Mouse (Mus musculus) yolk sac, embryonic 10.5 days (tissue): ENCODE data around the gene Sf3a2.

Experiments
- DNase-seq: peaks from one replicate; pipeline ENCODE4 v3.0.0-alpha.2; 2017; ENCODE audit warnings: low spot score

Gene Sf3a2

DNA sequence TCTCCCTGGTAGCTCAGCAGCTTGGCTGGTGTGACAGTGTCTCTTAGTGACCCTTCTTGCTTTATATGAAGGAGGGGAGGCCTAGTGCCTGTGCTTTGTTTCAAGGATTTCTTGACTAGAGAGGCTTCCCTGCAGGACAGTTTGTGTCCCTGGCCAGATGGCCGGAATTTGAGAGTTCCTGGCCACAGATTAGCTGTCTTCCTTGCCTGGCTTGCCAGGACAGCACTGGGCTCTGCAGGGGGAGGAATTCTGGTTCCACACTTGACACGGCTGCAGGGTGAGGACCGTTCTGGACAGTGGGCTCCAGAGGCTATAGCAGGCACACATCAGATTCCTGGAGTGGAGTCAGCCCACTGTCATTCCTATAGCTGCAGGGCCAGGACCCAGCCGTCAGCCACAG, 22.3 kb upstream of the Sf3a2 start:
- no peak for DNase-seq

DNA sequence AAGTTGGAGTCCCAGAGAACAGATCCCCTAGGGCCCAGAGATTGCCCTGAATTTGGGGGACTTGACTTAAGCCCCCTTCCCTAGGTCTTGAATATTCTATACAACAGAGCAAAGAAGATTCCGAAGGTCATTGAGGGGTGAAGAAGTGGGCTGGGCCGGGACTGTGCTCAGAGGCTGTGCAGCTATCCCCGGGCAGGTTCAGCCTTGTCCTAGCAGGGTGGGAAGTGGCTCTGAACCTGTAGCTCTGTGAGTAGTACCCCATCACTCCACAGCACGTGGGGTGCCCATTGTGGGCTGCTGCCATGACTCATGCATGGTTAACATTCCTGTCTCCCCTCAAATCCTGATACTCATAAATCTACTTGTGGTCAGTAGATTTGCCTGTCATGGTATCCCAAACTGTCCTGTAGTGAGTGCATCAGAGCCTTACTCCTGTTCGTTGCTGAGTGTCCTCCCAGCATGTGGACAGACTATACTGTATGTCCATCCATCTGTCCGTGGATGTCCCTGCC, 21.6 kb upstream of the Sf3a2 start:
- DNase-seq = no peak

DNA sequence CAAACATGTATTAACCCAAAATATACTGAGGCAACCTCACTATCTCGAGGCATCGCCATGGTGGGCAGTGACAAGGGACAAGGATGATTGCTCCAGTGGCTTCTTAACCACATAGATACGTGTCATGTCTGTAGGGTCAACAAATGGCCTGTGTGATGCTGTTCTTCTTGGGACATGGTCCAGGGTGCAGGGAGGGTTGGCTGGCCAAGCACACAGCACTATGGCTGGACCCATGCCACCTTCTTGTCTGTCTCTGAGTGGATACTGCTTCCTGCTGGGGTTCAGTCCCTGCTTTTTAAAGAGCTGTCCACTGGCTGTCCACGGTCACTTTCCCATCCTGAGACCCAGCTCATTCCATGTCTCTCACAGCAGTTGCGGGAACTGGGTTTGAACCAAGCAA, 20.9 kb upstream of the Sf3a2 start:
- DNase-seq = no peak

DNA sequence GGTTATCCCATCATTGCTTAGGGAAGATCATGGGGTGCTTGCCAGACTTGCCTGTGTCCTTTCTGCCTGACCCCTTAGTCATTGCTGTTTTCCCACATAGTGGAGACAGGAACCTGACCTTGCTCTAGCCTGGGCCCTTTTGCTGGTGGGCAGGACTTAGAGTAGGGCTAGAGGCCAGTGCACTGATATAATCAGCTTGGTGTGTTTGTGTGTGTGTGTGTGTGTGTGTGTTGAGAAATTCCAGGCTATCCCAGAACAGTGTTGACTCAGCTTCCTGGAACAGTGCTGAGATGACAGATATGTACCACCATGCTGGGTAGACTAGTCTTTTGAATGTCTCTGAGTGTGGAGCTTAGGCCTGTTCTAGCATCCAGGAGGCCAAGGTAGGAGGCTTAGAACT, 18.4 kb upstream of the Sf3a2 start:
- DNase-seq = no peak

DNA sequence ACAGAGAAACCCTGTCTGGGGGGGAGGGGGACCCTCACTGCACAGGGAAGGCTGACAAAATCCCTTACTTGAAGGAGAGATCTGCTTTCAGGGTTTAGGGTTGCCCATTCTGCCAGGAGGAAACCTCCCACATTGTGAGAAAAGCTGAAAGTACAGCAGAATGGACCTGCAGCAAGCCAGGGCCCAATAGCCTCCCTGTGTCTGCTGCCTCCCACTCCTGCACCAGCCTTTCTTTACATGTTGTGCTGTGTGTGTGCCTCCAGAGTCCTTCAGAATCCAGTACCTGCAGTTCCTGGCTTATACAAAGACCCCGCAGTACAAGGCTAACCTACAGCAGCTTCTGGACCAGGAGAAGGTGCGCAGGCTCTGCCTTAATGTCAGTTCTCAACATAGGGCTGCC, 13.7 kb upstream of the Sf3a2 start:
- DNase-seq = no peak

DNA sequence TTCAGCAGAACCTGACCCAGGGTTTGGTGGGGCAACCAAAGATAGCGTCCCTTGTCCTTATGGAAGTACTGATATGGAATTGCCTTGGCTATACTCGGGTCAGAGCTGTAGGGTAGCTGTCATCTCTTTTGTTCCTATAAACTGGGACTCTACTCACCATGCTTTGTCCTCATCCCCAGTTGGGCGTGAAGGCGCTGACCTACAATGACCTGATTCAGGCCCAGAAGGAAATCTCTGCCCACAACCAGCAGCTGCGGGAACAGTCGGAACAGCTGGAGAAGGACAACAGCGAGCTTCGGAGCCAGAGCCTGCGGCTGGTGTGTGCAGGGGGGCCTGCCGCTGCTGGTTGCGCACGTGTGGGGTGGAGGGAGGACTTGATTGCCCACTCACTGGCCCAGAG, 13.1 kb upstream of the Sf3a2 start:
- DNase-seq = no peak

DNA sequence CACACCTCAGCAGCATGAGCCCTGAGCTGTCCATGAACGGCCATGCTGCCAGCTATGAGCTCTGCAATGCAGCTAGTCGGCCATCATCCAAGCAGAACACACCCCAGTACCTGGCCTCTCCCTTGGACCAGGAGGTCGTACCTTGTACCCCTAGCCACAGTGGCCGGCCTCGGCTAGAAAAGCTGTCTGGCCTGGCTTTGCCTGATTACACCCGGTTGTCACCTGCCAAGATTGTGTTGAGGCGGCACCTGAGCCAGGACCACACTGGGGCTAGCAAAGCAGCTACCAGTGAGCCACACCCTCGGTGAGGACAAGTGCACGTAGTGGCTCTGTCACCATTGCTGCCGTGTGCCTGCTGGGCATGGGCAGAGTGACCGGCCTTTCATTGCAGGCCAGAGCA, 12.0 kb upstream of the Sf3a2 start:
- no peak for DNase-seq

DNA sequence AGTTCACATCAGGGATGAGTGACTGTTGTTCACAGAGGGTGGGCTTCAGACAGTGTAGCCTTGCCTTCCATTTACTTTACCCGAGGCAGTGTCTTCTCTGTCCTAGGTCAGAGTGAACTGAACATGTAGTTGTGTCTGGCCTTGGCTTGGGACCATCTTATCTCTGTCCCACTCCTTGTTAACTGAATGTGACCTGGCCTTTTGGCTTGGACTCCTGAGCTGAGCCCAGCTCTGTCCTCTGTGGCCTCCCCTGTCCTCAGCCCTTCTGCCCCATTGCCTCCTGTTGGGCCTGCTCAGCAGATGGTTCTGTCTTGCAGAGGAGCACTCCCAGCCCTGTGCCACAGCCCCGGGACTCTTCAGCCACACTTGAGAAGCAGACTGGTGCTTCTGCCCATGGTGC, 10.5 kb upstream of the Sf3a2 start:
- no peak for DNase-seq

DNA sequence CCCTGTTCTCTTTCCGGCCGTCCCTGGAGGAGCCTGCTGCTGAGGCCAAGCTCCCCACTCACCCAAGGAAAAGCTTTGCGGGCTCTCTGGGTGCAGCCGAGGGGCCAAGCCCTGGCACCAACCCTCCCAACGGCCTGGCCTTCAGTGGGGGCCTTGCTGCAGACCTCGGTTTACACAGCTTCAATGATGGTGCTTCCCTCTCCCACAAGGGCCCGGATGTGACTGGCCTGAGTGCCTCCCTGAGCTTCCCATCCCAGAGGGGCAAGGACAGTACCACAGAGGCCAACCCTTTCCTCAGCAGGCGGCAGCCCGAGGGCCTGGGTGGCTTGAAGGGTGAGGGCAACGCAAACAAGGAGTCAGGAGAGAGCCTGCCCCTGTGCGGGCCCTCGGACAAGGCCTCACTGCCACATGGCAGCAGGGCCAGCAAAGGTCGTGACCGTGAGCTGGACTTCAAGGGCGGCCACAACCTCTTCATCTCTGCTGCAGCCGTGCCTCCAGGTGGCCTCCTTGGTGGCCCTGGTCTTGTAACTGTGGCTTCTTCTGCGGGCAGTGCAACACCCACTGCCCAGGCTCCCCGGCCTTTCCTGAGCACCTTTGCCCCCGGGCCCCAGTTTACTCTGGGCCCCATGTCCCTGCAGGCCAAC, 7.1 kb upstream of the Sf3a2 start:
- no peak for DNase-seq

DNA sequence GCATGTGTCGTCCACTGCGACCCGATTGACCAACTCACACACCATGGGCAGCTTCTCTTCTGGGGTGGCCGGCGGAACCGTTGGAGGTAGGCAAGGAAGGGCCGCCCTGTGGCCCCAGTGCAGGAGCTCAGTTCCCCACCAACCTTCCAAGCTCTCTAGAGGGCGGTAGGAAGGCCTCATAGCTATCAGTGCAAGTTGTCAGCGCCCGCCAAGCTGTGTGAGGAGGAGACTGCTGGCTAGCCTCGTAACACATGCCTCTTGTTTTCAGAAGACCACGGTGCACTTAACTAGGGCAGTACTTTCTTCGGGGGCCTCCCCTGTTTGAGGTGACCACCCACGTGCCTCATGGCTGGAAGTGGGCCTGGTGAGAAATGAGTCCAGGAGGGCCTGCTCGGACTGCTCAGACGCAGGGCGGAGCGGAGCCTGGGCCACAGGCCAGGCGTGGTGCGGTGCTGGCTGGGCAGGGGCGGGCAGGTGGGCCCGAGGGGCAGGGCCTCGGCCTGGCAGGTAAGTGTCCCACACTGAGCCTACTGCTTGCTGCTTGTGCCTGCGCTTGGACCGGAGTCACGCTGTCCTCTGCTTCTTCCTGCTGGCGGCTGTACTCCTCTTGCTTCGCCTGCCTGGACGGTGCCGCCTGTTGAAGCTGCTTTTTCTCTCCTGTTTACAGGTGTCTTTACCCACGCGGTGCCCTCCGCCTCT, 6.4 kb upstream of the Sf3a2 start:
- DNase-seq = no peak

DNA sequence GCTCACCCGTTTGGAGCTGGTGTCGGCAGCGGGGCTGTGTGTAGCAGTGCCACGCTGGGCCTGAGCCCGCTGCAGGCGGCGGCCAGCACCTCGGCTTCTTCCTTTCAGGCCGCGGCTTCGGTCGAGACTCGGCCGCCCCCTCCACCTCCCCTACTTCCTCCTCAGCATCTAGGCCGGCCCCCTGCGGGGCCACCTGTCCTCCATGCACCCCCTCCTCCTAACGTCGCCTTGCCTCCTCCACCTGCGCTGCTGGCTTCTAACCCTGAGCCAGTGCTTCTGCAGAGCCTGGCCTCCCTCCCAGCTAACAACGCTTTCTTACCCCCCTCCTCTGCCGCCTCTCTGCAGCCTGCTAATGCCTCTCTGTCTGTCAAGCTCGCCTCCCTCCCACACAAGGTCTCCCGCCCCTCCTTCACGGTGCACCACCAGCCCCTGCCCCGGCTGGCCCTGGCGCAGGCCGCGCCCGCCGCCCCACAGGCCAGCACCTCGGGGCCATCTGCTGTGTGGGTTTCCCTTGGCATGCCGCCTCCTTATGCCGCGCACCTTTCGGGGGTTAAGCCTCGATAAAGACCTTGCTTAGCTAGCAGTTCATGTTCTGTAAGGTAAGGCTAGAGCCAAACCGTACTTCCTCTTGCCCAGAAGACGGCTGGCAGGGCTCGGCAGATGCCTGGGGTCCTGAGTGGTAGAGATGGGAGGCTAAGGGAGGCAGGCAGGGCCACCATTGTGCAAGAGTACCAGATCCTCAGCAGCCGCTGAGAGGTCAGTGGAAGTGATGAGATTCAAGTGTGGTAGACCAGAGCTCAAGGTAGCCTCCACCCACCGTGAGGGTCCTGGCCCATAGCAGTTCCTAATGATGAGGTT, 5.6 kb upstream of the Sf3a2 start:
- no peak for DNase-seq

DNA sequence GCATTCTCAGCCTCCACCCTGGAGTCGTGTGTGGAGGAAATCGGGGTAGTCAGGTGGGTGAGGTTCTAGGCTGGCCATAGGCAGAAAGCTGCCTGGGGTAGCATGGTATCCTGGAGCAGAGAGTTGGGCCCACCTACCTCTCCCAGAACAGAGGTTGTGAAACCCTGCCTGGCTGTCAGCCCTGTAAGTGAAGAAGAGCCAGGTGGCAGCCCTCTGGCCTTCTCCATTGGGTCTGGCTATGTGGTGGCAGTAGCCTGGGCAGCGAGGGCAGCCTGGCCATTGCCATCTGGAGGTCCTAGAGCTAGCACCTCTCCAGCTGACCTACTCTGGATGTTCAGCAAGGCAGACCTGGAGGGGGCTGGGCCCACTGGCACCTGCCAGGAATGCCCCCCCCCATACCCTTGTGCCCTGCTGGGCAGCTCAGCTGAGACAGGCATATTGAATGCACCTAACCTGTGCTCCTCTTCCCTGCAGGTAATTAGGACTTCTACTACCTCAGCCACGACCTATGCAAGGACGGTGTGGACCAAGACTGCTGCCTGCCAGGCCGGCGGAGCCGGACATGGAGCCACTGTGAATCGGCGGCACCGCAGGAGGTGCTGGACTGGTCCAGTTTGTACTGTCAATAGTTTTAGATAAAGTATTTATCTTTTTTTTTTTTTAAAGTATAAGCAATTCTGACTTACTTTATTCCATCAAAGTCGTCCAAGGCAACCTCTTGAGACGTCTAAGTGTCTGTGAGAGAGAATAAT, 4.8 kb upstream of the Sf3a2 start:
- DNase-seq = no peak

DNA sequence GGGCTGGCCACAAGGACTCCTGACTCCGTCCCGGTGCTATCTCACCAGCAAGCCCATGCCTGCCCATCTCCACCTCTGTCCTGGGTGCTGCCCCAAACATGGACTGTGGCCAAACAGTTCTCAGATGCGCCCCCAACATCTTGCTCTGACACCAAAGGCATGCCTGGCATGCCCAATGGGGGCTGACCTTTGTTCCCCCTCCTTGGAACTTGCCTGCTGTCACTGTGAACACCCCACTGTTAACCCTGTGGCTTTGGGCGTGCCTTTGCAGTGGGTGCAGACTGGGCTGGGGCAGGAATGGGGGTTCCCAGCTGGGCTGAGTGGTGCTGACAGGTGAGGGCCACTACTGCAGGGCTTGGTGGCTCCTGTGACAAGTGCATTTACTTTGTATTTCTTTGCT, 4.2 kb upstream of the Sf3a2 start:
- DNase-seq = no peak

DNA sequence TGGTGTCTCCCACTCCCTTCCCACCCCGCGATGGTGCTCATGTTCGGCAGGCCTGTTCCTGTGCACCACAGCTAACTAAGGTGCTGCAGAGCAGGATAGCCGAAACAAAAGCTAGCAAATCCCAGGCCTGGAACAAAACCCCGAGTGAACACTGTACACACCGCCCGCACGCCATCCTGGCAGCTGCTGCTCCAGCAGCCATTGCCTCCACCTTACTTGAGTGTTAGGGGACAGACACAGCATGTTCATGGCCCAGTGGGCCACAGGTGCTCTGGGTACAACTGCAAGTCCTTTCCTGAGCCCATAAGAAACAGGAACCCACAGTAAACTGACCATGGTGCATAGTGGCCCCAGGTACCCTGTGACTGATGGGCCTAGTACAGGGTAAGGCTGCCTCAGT, 3.2 kb upstream of the Sf3a2 start:
- no peak for DNase-seq

DNA sequence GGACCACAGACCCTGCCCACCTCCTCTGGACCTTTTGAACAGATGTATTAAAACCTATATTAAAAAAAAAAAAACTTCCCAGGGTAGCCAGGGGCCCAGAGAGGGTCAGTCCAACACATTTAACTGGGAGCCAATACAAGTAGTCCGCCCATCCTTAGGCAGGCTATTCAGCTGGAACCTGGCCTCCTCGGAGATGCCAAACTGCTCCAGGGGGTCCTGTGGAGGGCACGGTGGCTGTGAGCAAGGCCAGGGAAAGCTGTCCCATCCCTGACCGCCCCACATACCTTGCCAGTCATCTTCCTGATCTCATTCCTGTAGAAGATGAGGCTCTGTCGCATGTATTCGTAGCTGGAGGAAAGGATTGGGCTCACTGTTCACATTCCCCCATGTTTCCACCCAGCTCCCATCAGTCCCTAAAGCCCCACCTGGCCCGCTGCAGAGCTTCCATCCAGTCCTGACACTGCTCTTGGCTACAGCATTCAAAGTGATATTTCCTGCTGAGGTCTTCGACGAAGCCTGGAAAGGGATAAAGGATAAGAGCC, 1.6 kb upstream of the Sf3a2 start:
- no peak for DNase-seq

DNA sequence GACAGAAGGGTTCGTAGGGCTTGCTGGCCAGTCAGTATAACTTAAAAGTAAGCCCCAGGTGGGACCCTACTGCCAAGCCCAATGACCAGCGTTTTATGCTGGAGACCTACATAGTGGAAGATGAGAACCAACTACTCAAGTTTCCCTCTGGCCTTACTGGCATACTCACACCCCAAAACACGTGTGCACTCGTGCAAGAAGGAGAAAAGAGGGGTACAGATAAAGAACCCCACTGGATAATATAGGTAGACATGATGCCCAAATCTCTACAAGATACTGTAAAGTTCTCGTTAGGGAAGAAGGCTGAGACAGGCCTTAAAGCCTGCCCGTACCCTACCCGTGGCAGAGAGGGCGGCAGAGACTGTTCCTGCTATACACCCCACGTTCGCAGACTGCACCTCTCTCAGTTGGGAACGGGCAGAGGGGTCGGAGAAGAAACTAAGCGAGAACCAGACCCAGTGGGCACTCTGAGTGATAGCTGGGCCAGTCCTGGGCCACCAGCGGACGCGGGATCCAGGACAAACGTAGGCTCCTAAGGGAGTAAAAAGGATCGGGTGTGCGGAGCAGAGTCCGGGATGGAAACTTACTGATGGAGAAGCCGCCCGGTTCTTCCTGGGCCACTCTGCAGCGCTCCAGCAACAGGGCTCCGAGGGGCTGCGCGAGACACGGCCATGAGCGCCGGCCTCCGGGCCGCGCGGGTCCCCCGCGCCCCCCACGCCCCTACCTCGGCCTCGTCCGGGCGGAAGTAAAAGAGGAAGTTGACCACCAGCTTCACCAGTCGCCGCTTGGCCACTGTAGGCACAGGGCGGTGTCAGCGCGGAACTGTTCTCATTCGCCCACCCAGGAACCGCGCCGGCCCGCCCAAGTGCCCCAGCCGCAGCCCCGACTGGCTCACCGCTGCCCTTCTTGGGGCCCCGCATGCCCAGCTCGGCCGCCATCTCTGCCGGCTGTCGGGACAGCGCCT, 530 bp upstream of the Sf3a2 start:
- DNase-seq = no peak

DNA sequence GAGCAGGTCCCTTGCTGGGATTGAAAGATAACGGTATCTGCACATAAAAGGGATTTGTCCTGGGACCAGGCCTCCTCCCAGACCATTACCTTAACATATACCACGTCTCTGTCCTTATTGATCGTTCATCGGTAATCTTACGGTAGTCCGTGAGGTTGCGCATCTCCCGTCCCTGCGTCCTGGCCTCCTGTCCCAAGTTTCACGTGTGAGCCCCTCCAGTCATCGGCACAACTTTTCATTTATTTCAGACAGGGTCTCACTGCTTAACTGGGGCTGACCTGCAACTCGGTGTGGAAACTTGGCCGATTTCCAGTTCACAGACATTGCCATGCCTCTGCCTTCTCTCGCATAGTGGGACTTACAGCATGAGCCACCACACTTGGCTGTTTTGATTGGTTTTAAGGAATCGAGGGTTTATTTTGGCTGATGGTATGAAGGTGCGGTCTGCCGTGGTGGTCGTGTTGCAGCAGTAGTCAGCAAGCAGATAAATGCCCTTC, 1.1 kb downstream of the Sf3a2 start:
- no peak for DNase-seq

DNA sequence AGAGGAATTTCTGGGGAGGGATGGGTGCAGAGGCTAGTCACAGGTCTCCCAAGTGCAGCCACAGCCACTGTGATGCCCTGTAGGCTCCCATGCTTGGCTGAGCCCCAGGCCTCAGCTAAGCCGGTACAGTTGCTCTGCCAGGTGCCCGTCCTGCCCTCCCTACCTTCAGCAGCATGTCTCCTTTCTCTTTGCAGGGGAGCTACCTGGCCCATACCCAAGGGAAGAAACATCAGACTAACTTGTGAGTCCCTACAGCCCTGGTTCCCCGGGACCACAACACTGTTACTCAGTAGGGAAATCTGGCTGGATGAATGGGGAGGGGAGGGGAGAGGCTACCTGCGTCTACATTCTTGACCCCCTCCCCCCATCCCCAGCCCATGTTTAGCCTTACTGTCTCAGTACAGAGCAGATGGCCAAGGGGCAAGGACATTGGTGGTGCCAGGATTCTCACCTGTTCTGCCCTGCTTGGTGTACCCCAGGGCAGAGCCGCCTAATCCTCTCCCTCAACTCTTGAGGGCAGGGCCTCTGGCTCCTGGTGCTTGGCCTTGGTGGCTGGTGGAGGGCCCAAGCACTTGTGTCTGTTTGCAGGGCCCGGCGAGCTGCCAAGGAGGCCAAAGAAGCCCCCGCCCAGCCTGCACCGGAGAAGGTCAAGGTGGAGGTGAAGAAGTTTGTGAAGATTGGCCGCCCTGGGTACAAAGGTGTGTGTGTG, 4.4 kb downstream of the Sf3a2 start:
- DNase-seq = no peak

DNA sequence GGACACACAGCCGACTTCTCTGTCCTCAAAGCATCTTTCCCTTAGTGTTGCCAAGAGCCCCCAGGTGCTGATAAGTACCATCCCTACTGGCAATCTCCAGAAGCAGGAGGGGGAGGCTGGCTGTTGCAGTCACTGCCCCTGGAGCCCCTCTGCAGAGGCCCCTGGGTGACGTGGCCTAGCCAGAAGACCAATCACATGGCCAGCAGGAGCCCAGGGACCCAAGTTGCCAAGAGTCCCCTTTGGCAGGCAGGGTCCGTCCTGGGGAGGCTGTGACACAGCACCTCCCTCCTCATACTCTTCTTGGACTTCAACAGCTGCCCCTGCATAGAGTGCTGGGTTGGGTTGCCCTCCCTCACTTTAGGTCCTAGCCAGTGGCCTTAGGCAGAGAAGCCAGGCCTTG, 5.0 kb downstream of the Sf3a2 start:
- no peak for DNase-seq

DNA sequence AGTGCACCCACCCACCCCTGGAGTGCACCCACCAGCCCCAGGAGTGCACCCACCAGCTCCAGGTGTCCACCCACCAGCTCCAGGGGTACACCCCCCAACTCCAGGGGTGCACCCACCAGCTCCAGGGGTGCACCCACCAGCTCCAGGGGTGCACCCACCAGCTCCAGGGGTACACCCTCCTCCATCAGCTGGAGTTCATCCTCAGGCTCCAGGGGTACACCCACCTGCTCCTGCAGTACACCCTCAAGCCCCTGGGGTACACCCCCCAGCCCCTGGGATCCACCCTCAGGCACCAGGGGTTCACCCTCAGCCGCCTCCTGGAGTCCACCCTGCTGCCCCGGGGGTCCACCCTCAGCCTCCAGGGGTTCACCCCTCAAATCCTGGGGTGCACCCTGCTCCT, 6.3 kb downstream of the Sf3a2 start:
- no peak for DNase-seq
